Mouse (Mus musculus) neural tube, embryonic 11.5 days (tissue): ENCODE measurements around the gene Qdpr. TPM values are rescaled to one million over a fixed set of nuclear protein-coding genes. Genes with fewer than 3 reads are reported as not detected.

Experiments used
- ATAC-seq: fragments of 200-750 bp; cut with Nextera tagmentation; 2 replicates; pipeline ENCODE4 v1.8.0; 2017; ENCODE audit warnings: moderate number of reproducible peaks, mild to moderate bottlenecking, moderate TSS enrichment, moderate library complexity; ENCODE audit not compliant: insufficient read depth, low FRiP score, low TSS enrichment
- DNase-seq: peaks from one replicate; pipeline ENCODE4 v3.0.0-alpha.2; 2015; ENCODE audit warnings: low spot score
- H3K27ac ChIP-seq: fragments of 300-500 bp; sonication (generic); 2 replicates; pipeline ENCODE4 v1.5.1; 2014; ENCODE audit warnings: low read depth, mild to moderate bottlenecking, low read length
- H3K27me3 ChIP-seq: fragments of 300-500 bp; sonication (generic); 2 replicates; pipeline ENCODE4 v1.6.1; 2014; ENCODE audit warnings: mild to moderate bottlenecking, low read length, mixed read lengths; ENCODE audit not compliant: control insufficient read depth, insufficient read depth
- H3K36me3 ChIP-seq: fragments of 300-500 bp; sonication (generic); 2 replicates; pipeline ENCODE4 v1.6.1; 2014; ENCODE audit warnings: mild to moderate bottlenecking, low read length, moderate library complexity, mixed read lengths; ENCODE audit not compliant: control insufficient read depth, insufficient read depth
- H3K4me1 ChIP-seq: fragments of 300-500 bp; sonication (generic); 2 replicates; pipeline ENCODE4 v1.6.1; 2014; ENCODE audit warnings: low read length, mixed read lengths; ENCODE audit not compliant: control insufficient read depth, insufficient read depth
- H3K4me2 ChIP-seq: fragments of 300-500 bp; sonication (generic); 2 replicates; pipeline ENCODE4 v1.6.1; 2014; ENCODE audit warnings: low read depth, mild to moderate bottlenecking, moderate library complexity
- H3K4me3 ChIP-seq: fragments of 300-500 bp; sonication (generic); 2 replicates; pipeline ENCODE4 v1.5.1; 2014; ENCODE audit warnings: low read depth, low read length
- H3K9ac ChIP-seq: fragments of 300-500 bp; sonication (generic); 2 replicates; pipeline ENCODE4 v1.6.1; 2014; ENCODE audit warnings: mild to moderate bottlenecking, low read length
- H3K9me3 ChIP-seq: fragments of 300-500 bp; sonication (generic); 2 replicates; pipeline ENCODE4 v1.6.1; 2016; ENCODE audit warnings: low read length; ENCODE audit not compliant: control insufficient read depth
- WGBS: fragments of 180-500 bp; shearing (Covaris S2); extraction: QIAGEN DNeasy Blood & Tissue Kit; methylation state at CpG from one replicate; pipeline ENCODE4 v1.1.7; 2014; 5-methylcytosine and 5-hydroxymethylcytosine counted together
- polyA plus RNA-seq: library from polyadenylated mRNA; unstranded; fragments of >200 nt; fragmentation: Nextera tagmentation; extraction: Ambion mirVana; gene quantifications from 2 replicates; pipeline ENCODE4 v1.2.1, GENCODE M21; 2014

Gene Qdpr
- polyA plus RNA-seq, 1 experiment from 2014 or later: 101 TPM

DNA sequence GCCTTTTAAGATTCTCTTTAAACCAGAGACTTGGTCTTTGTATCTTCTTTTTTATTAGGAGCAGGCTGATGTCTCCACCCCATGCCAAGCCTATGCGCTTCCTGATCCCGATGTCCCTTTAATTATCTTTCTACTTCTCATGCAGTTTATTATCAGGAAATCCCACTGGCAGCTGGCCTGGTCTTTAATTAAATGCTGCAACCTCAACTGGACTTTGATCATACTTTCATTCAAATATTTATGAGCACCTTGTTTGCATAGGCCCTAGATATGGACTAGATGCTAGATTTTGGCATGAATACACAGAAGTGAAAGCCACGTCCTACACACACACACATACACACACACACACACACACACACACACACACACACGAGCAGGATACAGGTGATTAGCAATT, 41.7 kb upstream of the Qdpr start:
- Histone ChIP-seq H3K27ac (no peak overlapping the region), H3K36me3 (no peaks in the 10 kb centered on the region; the same call in 1 of the 2 replicates), H3K4me2 (no peak overlapping the region), H3K4me3 (no peak overlapping the region), H3K9ac (no peak overlapping the region), H3K4me1 (no peaks in the 10 kb centered on the region), H3K27me3 (no peaks in the 10 kb centered on the region), H3K9me3 (no peaks in the 10 kb centered on the region)
- WGBS: 79% methylated on average over 4 of the region's 4 CpGs
- ATAC-seq (no peak), DNase-seq (no peak)

DNA sequence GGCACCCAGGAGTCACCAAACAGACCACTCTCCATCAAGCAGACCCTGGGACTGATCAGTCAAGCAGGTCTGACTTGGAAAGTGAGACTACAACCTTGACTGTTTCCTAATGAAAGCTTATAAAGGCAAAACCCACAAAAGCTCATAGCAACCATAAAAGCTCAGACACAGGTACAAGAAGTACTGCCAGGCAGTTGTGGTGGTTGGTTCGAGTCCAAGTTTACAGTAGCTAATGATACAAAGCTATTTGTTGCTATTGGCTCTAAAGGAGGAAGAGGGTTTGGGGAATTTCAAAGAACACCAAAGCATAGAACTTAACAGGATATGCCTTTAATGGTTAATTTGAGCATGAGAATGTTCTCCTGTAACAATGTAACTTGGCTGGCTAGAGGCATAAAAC, 33.6 kb upstream of the Qdpr start:
- H3K27me3 ChIP-seq: no peaks in the 10 kb centered on the region
- WGBS: 90% methylated on average over 1 of the region's 1 CpGs

DNA sequence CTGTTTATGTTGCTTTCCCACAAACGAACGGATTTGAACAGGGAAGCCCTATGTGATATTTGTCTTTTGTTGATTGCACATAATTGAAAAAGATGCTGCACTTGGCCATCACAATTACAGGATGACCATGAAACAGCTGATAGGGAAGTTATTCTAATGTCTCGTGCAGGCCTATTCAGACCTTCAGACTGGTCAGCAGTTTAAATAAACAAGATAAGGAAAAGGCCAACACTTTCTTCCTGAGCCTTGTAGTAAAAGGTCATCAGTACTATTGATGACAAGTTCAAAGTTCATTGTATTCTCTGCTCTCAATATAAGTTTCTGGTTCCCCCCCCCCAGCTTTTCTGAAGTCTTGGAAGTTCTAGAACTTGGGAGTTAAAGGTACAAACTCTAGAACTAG, 32.6 kb upstream of the Qdpr start:
- Histone ChIP-seq H3K4me1 (no peaks in the 10 kb centered on the region), H3K9ac (no peak overlapping the region), H3K9me3 (no peaks in the 10 kb centered on the region), H3K27ac (no peak overlapping the region), H3K4me2 (no peak overlapping the region), H3K27me3 (no peaks in the 10 kb centered on the region), H3K36me3 (no peaks in the 10 kb centered on the region), H3K4me3 (no peak overlapping the region)
- WGBS: 86% methylated on average over 3 of the region's 3 CpGs
- ATAC-seq (no peak), DNase-seq (no peak)

More for the DNA sequence above, 33.6 kb upstream of the Qdpr start:
- ATAC-seq: no peak
- Histone ChIP-seq H3K27ac (no peak overlapping the region), H3K4me2 (no peak overlapping the region), H3K9me3 (no peaks in the 10 kb centered on the region), H3K36me3 (no peaks in the 10 kb centered on the region), H3K9ac (no peak overlapping the region), H3K4me1 (no peaks in the 10 kb centered on the region), H3K4me3 (no peak overlapping the region)
- no peak for DNase-seq

DNA sequence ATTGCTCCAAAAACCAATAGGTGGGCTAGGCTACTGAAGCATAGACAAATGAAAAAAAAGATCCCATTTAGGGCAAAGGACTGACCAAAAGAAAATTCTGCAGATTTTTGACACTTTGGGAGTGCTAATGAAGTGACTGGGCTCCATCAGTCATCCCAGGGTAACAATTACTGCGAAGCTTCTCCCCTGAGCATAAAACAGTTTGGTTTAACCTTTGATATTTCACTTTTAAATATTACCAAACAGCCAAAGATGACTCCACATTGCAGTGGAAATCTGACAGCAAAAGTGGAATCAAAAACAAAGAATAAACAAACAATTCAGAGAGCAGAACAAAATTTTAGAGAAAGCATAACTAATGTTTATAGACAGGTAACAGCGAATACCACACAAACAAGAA, 31.1 kb upstream of the Qdpr start:
- whole genome bisulfite sequencing: 92% methylated on average over 2 of the region's 2 CpGs
- Histone ChIP-seq H3K9me3 (no peaks in the 10 kb centered on the region), H3K27ac (no peak overlapping the region), H3K4me1 (no peaks in the 10 kb centered on the region), H3K27me3 (no peaks in the 10 kb centered on the region), H3K4me3 (no peak overlapping the region), H3K9ac (no peak overlapping the region), H3K4me2 (no peak overlapping the region), H3K36me3 (no peaks in the 10 kb centered on the region)
- no peak for ATAC-seq
- DNase-seq: no peak

DNA sequence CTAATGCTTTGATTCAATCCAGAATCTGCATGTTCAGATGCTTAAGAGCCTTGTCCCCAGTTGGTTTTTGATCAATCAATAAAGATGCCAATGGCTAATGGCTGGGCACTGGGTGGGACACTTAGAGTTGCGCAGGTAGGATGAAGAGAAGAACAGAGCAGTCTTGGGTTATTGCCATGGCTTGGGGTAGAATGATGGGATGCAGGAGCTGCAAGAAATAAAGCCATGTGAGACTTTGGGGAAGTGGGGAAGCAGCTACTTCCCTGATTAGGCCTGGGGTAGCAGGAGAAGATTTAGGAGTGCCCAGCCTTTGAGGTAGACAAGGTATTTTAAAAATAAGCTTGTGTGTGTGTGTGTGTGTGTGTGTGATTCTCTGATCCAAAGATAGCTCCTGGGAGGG, 30.0 kb upstream of the Qdpr start:
- Histone ChIP-seq H3K9me3 (no peaks in the 10 kb centered on the region), H3K4me3 (no peak overlapping the region), H3K9ac (no peak overlapping the region), H3K4me2 (no peak overlapping the region), H3K27me3 (no peaks in the 10 kb centered on the region), H3K27ac (no peak overlapping the region), H3K4me1 (no peaks in the 10 kb centered on the region), H3K36me3 (no peaks in the 10 kb centered on the region)
- 91% methylated on average over 1 of the region's 1 CpGs for WGBS
- DNase-seq (no peak), ATAC-seq (no peak)

DNA sequence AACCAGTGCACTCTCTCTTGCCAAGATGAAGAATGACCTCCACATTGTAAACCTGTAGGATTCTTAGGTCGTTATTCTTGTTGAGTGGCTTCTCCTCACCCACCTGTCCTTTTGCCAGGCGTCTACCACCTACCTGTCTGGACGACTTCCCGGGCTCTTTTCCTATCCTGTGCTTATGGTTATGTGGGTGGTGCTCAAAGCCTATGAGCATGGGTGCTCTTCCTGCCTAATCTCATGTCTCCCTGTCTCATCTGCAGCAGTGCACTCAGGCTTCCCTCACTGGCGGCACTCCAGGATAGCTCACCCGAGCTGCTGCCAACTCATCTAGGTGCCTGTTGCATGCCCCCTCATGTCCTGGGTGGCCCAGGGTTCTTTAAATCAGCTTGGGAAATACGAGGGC, 27.6 kb upstream of the Qdpr start:
- Histone ChIP-seq H3K27me3 (no peaks in the 10 kb centered on the region), H3K4me1 (no peaks in the 10 kb centered on the region), H3K9ac (no peak overlapping the region), H3K4me3 (no peak overlapping the region), H3K27ac (no peak overlapping the region), H3K36me3 (no peaks in the 10 kb centered on the region), H3K4me2 (no peak overlapping the region), H3K9me3 (no peaks in the 10 kb centered on the region)
- ATAC-seq (no peak), DNase-seq (no peak)
- 82% methylated on average over 7 of the region's 7 CpGs for WGBS

DNA sequence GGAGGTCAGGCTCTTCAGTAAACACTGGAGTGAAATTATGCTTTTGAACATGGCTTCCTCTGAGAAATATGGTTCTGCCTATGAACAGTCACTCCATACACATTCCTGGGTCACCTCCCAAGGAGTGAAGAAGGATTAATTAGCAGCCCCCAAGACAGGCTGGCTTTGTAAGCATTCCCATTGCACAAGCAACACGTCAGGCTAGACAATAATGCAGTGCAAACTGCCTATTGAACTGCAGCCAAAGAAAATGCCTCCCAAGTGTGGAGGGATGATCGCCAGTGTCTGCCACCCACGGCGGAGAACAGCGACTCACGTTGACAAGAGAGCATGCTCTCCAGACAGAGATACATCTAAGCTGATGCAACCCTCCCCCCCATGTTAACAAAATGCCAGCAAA, 26.3 kb upstream of the Qdpr start:
- no peak for DNase-seq
- no peak for ATAC-seq
- Histone ChIP-seq H3K9ac (no peak overlapping the region), H3K27ac (no peak overlapping the region), H3K4me3 (no peak overlapping the region), H3K4me2 (no peak overlapping the region), H3K4me1 (no peaks in the 10 kb centered on the region), H3K27me3 (no peaks in the 10 kb centered on the region), H3K36me3 (no peaks in the 10 kb centered on the region), H3K9me3 (no peaks in the 10 kb centered on the region)
- 59% methylated on average over 6 of the region's 6 CpGs for WGBS

DNA sequence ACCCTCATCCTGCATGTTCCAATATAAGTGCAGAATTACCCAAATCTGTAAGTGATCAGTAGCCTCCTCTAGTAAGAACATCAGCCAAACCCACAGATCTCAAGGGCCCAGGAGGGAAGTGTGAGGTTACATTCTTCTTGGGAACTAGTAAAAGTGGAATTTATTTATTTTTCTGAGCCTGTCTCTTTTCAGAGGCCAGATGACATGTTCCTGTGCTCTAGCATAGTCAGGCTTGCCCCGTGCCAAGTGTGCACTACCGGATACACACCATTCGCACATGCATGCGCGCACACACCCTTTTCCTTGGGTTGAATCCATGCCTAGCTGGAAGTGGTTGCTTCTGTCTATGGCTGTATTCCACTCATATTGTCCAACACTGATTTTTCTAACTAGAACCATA, 25.7 kb upstream of the Qdpr start:
- ATAC-seq (no peak), DNase-seq (no peak)
- Histone ChIP-seq H3K4me3 (no peak overlapping the region), H3K9me3 (no peaks in the 10 kb centered on the region), H3K9ac (no peak overlapping the region), H3K27ac (no peak overlapping the region), H3K4me2 (no peak overlapping the region), H3K27me3 (no peaks in the 10 kb centered on the region), H3K4me1 (no peaks in the 10 kb centered on the region), H3K36me3 (no peaks in the 10 kb centered on the region)
- WGBS: 93% methylated on average over 5 of the region's 5 CpGs

DNA sequence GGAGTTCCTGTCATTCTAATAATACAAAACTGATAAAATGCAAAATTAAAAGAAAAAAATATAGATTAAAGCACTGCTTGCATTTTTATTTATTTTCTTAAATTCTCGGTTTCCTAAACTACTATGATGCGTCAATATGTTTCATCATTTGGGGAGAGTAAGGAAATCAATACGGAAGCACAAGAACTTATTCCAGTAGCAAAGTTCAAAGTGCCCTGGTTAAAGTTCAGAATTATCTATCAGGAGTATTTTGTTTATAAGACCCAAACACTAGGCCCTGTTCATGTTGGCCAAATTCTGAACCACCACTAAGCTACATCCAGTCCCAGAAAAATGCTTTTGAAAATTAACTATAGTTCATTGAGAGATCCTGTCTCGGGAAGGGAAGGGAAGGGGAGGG, 24.7 kb upstream of the Qdpr start:
- Histone ChIP-seq H3K4me1 (no peaks in the 10 kb centered on the region), H3K9ac (no peak overlapping the region), H3K36me3 (no peaks in the 10 kb centered on the region), H3K27me3 (no peaks in the 10 kb centered on the region), H3K4me2 (no peak overlapping the region), H3K9me3 (no peaks in the 10 kb centered on the region), H3K4me3 (no peak overlapping the region), H3K27ac (no peak overlapping the region)
- ATAC-seq: no peak
- DNase-seq: no peak
- WGBS: 76% methylated on average over 3 of the region's 4 CpGs
